1 mouse cellular context compared by ENCODE assay signal in the genomic region with DNA sequence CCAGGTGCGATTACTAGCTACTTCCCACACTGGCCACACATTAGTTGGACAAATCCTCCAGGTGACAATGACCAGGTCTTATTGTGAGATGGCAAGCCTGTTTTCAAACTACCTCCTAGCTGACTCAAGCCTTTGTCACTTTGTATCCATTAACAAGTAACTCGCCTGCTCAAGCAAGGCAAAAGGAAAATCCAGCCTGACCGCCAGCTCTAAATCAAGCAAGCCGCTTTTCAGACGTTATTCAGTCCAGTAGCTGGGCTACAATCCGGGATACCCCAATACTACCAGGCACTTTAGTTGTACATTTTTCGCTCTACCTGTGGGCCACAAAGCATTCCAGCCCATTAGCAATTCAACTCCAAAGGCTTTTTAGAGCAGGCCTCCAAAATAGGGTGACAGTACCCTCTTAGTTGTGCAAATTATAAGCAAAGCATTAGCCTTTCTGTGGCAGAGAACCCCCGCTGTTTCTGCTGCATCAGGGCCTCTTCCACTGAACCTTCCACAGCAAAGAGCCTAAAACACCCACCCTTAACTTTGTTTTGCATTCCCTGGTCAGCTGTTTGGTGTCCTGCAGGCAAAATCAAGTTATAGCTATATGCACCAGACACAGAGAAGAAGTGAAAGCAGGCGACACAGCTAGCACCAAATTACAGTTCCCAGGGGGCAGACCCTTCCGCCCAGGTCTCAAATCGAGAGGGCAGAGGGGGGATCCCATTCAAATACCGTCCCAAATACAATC.
TF ChIP-seq lines count a peak whose summit lies in the region.

No protein-coding gene starts in this region.

TF ChIP-seq in CH12.LX, 34 proteins besides CTCF, POLR2A, EP300 and RAD21:
- TF ChIP-seq ETS1 (conservative IDR thresholded peaks at IDR 0.05; ENCODE audit: low read depth, low read length) (peak; percentile 82), SIN3A (IDR thresholded peaks at IDR 0.05; ENCODE audit: low read length) (peak; percentile 34; the same call in 1 of the 2 replicates), MEF2A (IDR thresholded peaks at IDR 0.05; ENCODE audit: borderline replicate concordance, low read depth, low read length) (peak; percentile 67; the same call in 1 of the 2 replicates), RCOR1 (conservative IDR thresholded peaks at IDR 0.05; ENCODE audit: low read depth, low read length) (no peak), KAT2A (IDR thresholded peaks at IDR 0.05; ENCODE audit: insufficient replicate concordance, low read length) (no peak), USF2 (conservative IDR thresholded peaks at IDR 0.05; ENCODE audit: low read depth, low read length) (no peak), GABPA (IDR thresholded peaks at IDR 0.05; ENCODE audit: insufficient replicate concordance, low read depth, low read length) (no peak), NELFE (IDR thresholded peaks at IDR 0.05; ENCODE audit: low read depth, low read length) (no peak), BHLHE40 (IDR thresholded peaks at IDR 0.05; ENCODE audit: low read depth, low read length) (peak; percentile 68), IRF4 (IDR thresholded peaks at IDR 0.05; ENCODE audit: low read depth, low read length) (peak; percentile 96), ZNF384 (IDR thresholded peaks at IDR 0.05; ENCODE audit: low read depth, low read length) (no peak), MAX (IDR thresholded peaks at IDR 0.05; ENCODE audit: low read length) (no peak), HCFC1 (IDR thresholded peaks at IDR 0.05; ENCODE audit: low read depth, low read length) (no peak), ZKSCAN1 (IDR thresholded peaks at IDR 0.05; ENCODE audit: borderline replicate concordance, low read depth, low read length) (no peak), ZC3H11A (IDR thresholded peaks at IDR 0.05; ENCODE audit: low read depth, low read length) (no peak), TBP (conservative IDR thresholded peaks at IDR 0.05; ENCODE audit: low read depth, low read length) (no peak), TCF12 (IDR thresholded peaks at IDR 0.05; ENCODE audit: low read depth, low read length) (peak; percentile 60; the same call in 1 of the 2 replicates)
